Mouse (Mus musculus) left cerebral cortex, postnatal 4 days (tissue): ENCODE measurements around the gene Cttn. TPM values are rescaled to one million over a fixed set of nuclear protein-coding genes. Genes with fewer than 3 reads are reported as not detected.

Experiments
- DNase-seq: peaks from one replicate; pipeline ENCODE4 v3.0.0-alpha.2; 2022
- intact Hi-C: fragments of 180-260 bp; cut with DNase I; formaldehyde crosslinking; loops from one replicate; pipeline ENCODE4 v1.15.1; 2025
- total RNA-seq, 2 experiments: library from RNA; stranded (reverse); gene quantifications; 2 replicates each; pipeline ENCODE4 v1.2.3; 2021

Cttn gene
- total RNA-seq, 2 experiments from 2014 or later, result 138 to 156 TPM

DNA sequence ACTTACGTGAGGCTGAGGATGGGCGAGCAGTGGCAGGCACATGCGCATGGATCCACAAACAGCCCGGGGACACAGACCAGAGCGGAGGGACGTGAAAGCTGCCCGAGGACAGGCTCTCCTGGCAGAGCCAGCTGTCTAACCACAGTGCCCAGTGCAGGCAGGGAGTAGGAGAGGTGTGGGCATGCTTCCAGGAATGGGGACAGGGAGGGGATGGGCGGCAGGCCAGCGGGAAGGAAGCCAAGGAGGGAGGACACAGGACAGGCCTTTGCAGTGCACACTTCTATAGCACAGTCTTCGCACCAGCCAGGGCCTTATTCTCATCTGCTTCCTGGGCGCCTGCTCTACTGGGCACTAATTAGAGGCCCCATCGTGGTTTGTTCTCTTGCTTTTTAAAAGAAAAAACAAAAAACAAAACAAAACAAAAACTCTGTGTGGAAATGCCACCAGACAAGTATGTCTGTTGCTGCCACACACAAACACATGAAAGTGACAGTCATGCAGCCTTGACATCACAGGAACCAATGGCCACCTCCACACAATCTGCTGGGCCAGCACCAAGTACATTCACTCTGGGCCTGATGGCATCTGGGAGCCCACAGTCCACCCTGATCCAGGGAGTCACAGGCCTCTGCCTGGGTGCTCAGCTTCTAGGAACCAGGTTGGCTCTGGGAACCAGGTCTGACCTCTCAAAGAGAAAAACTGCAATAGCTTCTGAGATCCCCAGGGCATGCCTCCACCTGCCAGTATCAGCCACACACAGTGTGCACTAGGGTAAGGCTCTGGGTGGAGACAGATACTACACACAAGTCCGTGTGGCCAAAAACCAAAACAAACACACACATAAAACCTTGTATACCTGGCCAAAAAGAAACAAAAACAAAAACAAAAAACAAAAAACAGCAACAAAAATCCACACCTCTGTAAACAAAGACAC lies 20.9 kb downstream of the Cttn start:
- peak; percentile 98 for DNase-seq
- intact Hi-C loops, result no loop called here

DNA sequence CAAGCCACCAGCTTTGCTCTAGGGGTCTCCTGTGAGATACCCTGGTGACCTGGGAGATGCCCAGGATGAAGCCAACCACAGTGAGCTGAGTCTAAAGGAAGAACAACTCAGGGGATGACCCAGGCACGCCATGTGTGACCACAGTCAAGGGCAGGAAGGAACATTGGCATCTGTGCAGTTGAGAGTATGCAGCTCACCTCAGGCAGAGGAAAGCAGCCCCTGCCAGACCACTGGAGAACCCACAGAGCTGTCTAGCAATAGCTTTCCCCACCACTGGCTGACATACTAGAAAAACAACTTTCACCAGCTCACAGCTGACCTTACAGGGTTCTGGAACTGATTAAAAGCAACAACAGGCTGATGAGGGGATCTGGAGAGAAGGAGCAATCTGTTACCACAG lies 22.6 kb downstream of the Cttn start:
- intact Hi-C loops, result no loop called here
- no peak for DNase-seq

DNA sequence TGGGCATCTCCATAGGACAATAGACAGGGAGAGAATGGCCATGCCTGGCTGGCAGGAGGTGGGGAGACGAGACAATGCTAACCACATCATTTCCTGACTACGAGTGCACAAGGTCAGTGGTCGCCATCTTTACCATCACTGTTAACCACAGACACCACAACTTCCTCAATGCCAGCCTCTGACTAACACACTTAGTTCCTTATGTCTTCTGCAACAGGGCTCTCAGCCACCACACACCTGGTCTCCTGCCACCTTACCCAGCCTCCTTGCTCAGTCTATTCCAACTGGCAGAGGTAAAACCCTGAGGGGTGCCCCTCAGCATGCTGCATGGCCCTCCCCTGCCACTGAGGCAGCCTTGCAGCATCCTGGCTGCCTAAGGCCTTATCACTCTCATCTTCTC lies 23.7 kb downstream of the Cttn start:
- no peak for DNase-seq
- intact Hi-C loops, result no loop called here

DNA sequence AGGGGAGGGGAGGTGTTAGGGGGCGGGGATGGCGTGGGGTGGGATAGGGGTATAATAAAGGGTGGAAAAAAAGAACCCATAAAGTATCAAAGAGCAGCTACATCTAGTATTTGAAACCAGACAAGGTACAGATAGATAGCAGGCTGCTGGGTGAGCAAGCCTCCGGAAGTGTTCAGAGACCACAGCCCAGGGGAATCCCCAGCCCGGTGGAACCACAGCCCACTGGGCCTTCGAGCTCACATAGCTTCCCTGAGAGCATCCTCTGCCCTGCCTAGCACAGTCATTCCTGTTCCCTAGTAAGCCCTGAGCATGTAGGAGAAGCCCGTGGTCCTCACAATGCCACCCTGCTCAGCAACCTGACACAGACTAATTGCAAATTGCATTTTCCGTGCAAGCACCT lies 26.0 kb downstream of the Cttn start:
- DNase-seq, result no peak
- intact Hi-C loops, result no loop called here

DNA sequence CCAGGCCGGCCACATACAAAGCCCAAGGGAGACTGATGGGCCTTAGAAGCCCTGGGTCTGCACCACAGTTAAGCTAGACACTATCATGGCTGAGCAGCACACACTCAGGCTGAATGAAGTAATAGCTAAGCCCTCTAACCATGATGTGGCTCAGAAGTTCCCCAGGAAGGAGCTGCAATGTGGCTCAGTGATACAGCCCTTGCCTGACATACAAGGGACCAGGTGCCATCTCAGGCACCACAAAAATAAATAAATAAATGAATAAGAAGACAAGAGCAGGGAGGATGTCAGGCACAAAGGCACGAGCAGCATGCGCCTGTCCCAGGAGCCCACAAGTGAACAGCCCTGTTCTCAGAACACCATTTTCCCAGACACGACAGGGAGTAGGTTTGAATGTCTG lies 28.8 kb downstream of the Cttn start:
- intact Hi-C loops, result no loop called here
- DNase-seq, result no peak

DNA sequence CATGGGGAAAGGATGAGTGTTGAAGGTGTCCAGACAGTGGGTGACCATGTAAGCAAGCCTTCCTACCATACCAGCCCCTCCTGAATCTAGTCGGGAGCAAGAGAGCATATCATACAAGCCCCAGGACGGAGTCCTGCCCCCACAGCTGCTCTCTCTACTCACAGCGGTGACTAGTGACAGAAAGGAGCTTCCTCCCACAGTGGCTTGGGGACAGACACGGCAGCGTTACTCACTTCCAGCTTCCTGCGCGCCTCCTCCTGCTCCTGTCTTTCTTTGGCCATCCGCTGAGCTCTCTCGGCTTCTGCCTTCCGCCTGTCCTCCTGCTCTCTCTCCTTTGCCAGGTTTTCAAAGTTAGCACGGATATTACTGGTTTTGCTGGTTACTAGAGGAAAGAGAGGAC lies 29.3 kb downstream of the Cttn start:
- intact Hi-C loops, result no loop called here
- no peak for DNase-seq

DNA sequence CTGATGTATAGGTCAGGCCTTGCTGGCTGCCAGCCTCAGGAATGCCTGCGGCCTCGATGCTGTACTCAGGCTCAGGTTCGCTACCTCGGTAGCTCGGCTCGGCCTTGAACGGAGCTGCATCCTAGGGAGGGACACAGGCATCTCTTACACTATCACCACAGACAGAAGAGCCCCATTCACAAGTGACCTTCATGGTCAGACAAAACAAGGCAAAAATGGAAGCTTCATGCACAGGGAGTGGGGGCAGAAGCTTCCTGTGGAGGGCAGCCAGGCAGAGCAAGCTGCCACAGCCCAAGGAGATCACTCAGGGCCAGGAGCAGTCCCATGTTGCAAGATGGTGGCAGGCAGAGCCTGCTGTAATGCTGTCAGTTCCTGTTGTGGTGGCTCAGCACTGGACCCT lies 32.0 kb downstream of the Cttn start:
- intact Hi-C loops, result no loop called here
- no peak for DNase-seq

DNA sequence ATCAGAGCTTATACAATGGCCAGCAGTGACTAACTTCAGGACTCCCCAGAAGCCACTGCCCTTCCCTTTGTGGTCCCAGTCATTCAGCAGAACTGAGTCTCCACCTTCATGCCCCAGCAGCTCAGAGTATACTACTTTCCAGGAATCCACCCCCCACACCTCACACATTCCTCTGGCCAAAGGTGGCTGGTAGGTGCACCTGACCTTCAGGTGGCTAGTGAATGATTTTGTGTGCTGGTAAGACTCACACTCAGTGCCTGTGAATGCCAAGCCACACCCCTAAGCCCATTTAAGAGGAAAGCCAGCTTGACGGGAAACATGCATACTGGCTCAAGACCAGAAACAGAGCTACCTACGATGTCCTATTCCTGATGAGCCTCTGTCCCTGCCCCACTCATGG lies 37.9 kb downstream of the Cttn start:
- no peak for DNase-seq
- intact Hi-C loops, result no loop called here

DNA sequence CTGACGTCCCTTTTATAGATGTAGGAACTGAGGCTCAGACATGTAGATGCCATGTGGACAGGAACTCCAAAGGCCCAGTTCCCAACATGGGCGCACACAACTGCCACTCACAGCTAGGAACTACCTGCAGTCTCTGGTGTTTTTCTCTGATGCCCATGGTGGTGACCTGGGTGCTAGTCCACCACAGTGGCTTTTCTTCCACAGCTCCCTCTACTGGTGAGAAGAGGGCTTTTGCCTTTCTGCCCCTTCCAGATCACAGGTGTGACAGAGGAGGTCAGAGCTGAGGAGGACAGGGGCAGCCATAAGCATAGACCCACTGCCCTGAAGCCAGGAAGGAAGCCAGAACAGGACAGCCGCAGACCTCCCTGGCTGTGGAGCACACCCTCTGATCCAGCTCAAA lies 43.3 kb downstream of the Cttn start:
- DNase-seq, result no peak
- intact Hi-C loops, result loop anchor here (2.0 to 5.0 kb wide), 2 partner anchors 211 to 345 kb away; no protein-coding TSS in a partner anchor

DNA sequence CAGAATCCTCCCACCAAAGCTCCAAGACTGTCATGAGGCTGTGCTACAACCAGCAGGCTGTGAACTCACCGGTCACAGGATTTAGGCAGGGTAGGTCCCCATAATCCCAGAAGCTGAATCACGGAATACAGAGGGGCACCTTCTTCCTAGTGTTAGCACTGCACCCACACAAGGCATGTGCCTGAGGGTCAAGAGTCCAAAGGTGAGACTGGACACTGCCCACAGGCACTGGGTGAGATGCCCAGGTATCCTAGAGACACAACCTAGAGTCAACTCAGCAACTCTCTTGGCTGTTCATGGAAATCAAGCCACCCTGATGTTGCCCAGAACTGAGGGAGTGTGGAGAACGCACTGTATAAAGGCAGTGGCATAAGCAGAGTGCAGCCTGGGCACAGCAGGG lies 44.2 kb downstream of the Cttn start:
- intact Hi-C loops, result loop anchor here (2.0 to 5.0 kb wide), 2 partner anchors 210 to 344 kb away; no protein-coding TSS in a partner anchor
- DNase-seq, result no peak

DNA sequence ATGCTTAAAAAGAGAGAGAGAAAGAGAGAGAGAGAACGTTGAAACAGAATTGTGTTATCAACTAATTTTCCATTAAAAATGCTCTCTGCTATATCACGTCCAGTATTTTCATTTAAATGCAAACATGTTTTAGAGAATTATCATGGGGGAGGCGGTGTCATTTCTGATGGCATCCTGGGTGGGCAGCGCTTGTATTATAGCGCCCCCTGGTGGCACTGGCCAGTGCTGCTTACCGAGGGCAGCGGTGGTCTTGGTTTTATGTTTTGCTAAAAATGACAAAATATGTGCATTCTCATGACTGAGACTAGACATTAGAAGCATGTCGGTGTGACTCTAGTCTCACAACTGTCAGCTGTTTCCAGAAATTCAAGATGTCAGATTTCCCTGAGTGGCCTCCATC lies 44.9 kb downstream of the Cttn start:
- peak; percentile 77 for DNase-seq
- intact Hi-C loops, result loop anchor here (2.0 to 5.0 kb wide), 2 partner anchors 209 to 344 kb away; no protein-coding TSS in a partner anchor

DNA sequence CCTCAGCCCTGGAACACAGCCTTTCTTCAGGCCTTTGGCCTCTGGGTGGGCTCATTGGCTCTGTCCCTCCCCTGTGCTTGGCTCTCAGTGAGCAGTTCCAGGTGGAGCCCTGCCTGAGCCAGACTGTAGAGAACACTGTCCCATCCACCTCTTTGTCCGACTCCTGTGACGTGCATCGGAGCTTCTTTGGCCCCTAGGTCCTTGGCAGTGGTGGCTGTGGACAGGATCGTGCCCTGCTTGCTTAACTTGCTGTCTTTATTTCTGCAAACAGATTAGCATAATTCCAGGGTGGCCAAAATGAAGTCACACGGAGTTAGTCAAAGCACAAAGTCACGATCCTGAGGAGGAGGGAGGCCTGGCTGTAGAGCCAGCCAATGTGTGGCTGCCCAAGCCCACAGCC lies 49.3 kb downstream of the Cttn start:
- peak; percentile 46 for DNase-seq
- intact Hi-C loops, result loop anchor here (5.0 kb wide), 1 partner anchor 184 kb away; no protein-coding TSS in a partner anchor

DNA sequence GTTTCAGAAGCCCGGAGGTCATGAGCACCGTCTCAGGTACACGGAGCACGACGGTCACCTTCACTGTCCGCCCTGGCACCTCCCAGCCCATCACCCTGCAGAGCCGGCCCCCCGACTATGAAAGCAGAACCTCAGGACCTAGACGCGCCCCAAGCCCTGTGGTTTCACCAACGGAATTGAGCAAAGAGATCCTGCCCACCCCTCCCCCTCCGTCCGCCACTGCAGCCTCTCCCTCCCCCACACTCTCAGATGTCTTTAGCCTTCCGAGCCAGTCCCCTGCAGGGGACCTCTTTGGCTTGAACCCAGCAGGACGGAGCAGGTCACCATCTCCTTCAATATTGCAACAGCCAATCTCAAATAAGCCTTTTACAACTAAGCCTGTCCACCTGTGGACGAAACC lies 50.3 kb downstream of the Cttn start:
- intact Hi-C loops, result loop anchor here (5.0 kb wide), 1 partner anchor 183 kb away; no protein-coding TSS in a partner anchor
- DNase-seq, result no peak

DNA sequence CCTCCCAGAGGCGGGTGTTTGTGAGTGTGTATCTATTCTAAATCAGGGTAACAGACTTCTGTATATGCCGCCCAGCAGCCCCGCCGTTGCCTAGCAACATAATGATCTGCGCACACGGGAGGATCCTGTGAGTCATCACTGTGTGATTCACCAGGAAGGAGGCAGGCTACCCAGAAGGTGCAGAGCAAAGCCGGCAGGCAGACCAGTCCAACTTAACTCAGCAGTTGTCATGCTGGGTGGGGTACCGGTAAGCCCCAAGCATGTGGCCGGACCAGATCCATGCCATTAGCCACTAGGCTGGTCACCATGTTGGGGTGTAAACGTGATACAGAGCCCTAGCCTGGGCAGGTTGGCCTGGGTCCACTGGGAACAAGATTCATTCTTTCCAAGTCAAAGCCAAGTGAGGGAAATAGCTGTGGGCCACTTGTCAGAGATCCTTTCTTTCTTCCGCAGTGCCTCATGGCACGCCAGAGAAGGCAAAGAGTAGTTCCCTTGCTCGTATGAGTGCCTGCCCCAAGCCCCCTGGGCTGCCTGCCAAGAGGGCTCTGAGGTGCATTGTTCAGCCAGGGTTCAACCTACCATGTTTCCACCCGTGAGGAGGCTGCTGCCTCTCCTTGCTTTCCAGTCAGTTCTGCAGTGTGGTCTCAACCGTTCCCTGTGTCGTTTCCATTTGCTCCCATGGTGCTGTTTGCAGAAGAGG lies 53.0 kb downstream of the Cttn start:
- intact Hi-C loops, result no loop called here
- DNase-seq, result peak; percentile 67

DNA sequence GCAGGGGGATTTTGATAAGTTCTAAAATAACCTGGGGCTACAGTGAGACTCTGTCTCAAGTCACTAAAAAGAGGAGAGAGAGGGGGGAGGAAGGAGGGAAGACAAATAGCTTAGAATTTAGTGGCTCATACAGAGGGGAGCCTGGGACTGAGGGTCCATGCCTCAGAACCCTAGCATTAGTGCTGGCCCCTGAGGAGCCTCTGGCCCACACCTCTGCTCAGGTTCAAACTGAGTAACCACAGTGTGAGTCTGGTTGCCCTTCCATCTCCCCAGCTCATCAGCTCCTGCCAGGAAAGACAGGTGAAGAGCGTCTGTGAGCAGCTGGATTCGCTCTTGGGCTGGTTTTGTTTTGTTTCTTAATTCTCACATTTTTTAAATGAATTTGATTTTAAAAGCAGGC lies 53.6 kb downstream of the Cttn start:
- no peak for DNase-seq
- intact Hi-C loops, result no loop called here

DNA sequence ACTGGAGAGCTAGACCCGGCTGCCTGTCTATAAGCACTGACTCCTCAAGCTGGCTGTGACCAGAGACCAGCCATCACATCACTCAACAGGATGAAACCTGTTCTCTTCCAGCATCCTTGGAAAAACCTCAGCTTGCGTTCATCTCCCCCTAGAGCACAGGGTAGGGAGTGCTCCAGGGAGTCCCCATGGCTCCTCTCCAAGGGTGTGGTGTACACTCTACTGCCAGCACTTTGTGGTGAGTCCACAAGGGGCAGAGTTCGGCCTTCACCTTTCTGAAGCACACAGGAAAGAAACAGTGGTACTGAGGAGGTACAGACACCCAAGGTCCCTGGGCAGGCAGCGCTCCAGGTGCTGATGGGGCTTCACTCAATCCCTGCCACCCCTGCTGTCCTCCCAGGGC lies 55.0 kb downstream of the Cttn start:
- intact Hi-C loops, result no loop called here
- DNase-seq, result no peak

DNA sequence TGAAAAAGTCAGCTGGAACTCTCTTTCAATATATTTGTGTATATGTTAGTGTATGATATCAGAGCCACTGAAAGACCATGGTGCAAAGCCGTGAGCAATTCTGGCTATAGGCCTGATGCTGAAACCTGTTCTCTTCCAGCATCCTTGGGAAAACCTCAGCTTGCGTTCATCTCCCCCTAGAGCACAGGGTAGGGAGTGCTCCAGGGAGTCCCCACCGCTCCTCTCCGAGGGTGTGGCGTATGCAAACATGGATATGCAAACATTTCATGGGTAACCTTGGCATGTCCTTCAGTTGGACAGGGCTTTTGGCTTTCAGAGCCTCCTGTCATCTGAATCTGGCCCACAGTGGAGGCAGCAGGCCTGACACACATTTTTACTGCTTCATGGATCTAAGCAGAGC lies 56.2 kb downstream of the Cttn start:
- no peak for DNase-seq
- intact Hi-C loops, result no loop called here

DNA sequence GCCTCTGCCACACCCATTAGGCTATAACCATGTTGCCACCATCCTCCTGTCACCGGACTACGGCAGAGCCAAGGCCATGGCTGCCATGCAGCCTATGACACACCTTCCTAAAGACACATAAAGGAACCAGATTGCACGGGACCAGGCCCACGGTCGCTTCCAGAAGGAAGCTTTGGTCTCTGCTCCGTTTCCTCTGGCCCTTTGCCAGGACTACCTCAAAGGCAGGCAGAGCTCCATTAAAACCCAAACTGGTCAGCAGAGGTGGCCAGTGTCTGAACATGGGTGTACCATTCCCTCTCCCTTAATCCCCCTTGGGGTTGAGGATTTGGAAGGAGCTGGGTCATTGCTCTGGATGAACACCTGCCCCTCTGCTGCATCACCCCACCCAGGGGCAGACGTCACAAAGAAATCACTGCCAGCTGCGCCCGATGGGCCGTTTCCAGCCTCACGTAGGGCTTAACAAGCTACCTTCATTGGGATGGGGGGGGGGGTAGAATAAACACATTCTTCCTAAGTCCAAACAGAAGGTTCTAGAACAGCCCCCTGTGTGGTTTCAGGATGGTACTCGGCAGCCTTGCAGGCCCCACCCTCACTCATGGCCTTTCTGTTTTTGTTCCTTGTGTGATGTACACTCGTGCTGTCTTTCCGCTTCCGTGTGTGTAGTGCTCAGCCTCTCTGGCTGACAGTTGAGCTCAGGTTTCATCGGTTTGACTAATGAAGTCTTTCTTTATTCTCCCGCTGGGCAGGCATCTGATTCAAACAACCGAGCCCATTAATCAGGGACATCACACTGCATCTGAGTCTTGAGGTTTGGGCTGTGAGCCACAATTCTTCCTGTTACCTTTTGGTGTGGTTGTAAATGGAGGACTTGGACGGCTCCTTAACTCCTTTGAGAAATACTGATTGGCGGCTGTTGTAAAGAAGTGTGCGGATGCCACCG lies 58.6 kb downstream of the Cttn start:
- intact Hi-C loops, result no loop called here
- DNase-seq, result peak; percentile 48

DNA sequence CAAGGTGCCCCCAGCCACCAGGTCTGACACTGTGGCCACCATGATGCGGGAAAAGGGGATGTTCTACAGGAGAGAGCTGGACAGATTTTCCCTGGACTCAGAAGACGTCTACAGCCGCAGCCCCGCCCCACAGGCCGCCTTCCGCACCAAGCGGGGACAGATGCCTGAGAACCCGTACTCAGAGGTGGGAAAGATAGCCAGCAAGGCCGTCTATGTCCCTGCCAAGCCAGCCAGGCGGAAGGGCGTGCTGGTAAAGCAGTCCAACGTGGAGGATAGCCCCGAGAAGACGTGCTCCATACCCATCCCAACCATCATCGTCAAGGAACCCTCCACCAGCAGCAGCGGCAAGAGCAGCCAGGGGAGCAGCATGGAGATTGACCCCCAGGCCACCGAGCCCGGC lies 61.1 kb downstream of the Cttn start:
- intact Hi-C loops, result no loop called here
- DNase-seq, result peak; percentile 40

DNA sequence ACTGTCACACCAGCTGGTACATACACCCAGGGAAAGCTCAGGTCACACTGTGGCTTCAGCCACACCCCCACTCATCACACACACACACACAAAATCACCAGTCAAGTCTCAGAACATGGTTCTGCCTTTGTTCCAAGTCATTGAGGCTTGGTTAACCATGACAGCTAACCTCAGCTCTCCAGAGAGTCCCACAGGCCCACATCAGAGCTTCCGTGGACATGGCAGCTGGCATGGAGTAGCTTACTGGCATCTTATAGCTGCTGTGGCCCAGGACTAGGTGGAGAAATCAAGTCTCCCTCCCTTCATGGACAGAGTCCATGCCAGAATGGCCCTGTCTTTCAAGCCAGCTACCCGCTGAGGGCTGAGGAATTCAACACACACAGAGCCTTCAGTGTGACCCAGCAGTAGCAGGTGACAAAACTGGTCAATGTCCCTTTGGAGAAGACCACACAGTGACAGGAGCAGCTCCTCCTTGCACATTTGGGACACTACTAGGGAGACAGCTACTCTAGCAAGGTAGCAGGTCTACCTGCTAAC lies 62.3 kb downstream of the Cttn start:
- intact Hi-C loops, result no loop called here

More for the DNA sequence above, 62.3 kb downstream of the Cttn start:
- DNase-seq, result peak; percentile 67
